Mouse (Mus musculus) spleen, adult 2 months (tissue): ENCODE data around the gene Gm9837.

Experiments
- CTCF ChIP-seq: fragments of 200-500 bp; IDR thresholded peaks from 2 replicates; pipeline ENCODE4 v1.5.1; 2011; ENCODE audit warnings: mild to moderate bottlenecking, inconsistent platforms; ENCODE audit not compliant: insufficient read depth, insufficient read length, insufficient replicate concordance; ENCODE audit errors: extremely low read depth
- POLR2A ChIP-seq: fragments of 200-500 bp; IDR thresholded peaks from 2 replicates; pipeline ENCODE4 v1.6.1; 2011; ENCODE audit warnings: low read depth, low read length, inconsistent platforms

DNA sequence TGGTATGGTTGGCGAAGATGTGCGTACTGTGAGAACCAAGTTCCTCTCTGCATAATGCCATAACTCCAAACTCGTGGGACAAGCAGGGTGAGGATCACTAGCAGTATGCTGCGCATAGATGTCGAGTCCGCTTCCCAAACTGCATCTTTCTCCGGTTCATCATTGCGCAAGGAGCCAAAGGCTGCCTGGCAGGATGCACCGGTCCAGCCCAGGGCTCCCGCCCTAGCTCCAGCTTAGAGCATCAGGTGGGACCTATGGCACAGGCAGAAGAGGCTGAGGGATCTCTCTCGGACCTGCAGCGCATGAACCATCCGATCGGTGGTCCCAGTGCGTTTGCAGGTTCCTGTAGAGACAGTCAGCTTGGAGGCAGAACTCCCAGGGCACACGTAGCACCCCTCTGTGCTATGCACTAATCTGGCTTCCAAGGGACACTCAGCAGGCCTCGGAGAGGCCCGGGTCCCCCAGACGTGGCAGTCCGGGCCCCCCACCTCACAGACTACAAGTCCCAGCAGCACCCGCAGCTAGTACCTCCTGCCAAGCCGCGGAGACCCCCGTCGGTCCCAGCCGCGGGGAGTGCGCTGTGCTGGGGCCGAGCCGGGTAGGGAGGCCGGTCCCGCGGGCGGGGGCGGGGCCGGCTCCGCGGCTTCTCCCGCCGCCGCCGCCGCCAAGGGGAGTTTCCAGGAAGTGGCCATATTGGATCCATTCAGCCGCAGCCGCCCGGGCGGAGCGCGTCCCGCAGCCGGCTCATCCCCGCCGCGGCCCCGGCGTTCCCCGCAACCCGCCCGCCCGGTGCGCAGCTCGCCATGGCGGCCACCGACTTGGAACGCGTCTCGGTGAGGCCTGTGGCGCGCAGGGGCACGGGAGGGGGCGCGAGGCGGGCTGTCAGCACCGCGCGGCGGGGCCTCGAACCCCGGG is 49.2 kb upstream of the Gm9837 start, which contains the start of gene Sept8:
- TF ChIP-seq CTCF (no peak), POLR2A (no peak)
